Mouse (Mus musculus) liver, postnatal 0 days (tissue): ENCODE measurements at regions not wholly inside any gene's neighbourhood (a gene's known extent, or its start where the extent isn't known, plus 50 kb on each side); places are given as distances from the start of the nearest gene placed in this dataset.
A peak's percentile ranks its signal among the peaks of the same experiment; 100 is the strongest.

Source experiments
- CTCF ChIP-seq: sonication (generic); IDR thresholded peaks from 2 replicates; pipeline ENCODE4 v1.5.1; 2016; ENCODE audit warnings: antibody characterized with exemption, low read depth
- EP300 ChIP-seq: IDR thresholded peaks from 2 replicates; pipeline ENCODE4 v1.6.1; 2016; ENCODE audit warnings: antibody characterized with exemption, low read depth, mild to moderate bottlenecking

DNA sequence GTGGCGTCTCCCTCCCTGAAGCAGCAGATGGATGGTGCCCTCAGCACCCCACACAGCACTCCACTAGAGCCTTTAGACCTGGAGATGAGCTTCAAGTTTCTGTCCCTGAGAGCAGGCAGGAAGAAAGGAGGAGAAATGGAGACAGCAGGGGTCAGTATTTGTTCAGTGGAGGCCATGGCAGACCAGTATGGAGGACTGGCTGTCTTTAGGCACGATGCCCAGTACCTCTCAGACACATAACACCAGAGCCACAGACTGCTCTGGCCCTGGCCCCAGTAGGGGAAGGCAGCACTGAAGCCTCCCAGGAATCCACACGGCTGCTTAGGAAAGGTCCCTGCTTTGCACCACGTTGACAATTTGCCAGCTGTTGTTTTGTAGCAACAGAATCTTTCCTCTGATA lies 136.0 kb downstream of the Irx5 start:
- peak; percentile 25; the same call in 1 of the 2 replicates for TF ChIP-seq CTCF
- TF ChIP-seq EP300, result no peak
